Mouse (Mus musculus) lung, embryonic 15.5 days (tissue): ENCODE results near the gene Gm49366. TPM values are rescaled to one million over a fixed set of nuclear protein-coding genes. Genes with fewer than 3 reads are reported as not detected.
A peak's percentile ranks its signal among the peaks of the same experiment; 100 is the strongest.
"Not testable (repeated sequence)": the region's sequence is repeated elsewhere in the genome, so short reads cannot be mapped to it uniquely, and the experiment has no call there.

ENCODE experiments used
- ATAC-seq: fragments of 200-750 bp; cut with Nextera tagmentation; 2 replicates; pipeline ENCODE4 v1.8.0; 2017; ENCODE audit warnings: moderate number of reproducible peaks, borderline replicate concordance; ENCODE audit not compliant: low FRiP score, low TSS enrichment; ENCODE audit errors: extremely low read depth
- H3K27ac ChIP-seq: fragments of 300-500 bp; sonication (generic); 2 replicates; pipeline ENCODE4 v1.5.1; 2015; ENCODE audit warnings: moderate library complexity, mild to moderate bottlenecking, inconsistent platforms
- H3K27me3 ChIP-seq: fragments of 300-500 bp; sonication (generic); 2 replicates; pipeline ENCODE4 v1.6.1; 2015; ENCODE audit warnings: inconsistent platforms
- H3K36me3 ChIP-seq: fragments of 300-500 bp; sonication (generic); 2 replicates; pipeline ENCODE4 v1.6.1; 2015; ENCODE audit warnings: inconsistent platforms
- H3K4me1 ChIP-seq: fragments of 300-500 bp; sonication (generic); 2 replicates; pipeline ENCODE4 v1.6.1; 2015; ENCODE audit warnings: inconsistent platforms
- H3K4me2 ChIP-seq: fragments of 300-500 bp; sonication (generic); 2 replicates; pipeline ENCODE4 v1.6.1; 2015; ENCODE audit warnings: inconsistent platforms, mild to moderate bottlenecking, moderate library complexity
- H3K4me3 ChIP-seq: fragments of 300-500 bp; sonication (generic); 2 replicates; pipeline ENCODE4 v1.5.1; 2015; ENCODE audit warnings: mild to moderate bottlenecking, inconsistent platforms
- H3K9ac ChIP-seq: fragments of 300-500 bp; sonication (generic); 2 replicates; pipeline ENCODE4 v1.6.1; 2015; ENCODE audit warnings: inconsistent platforms
- H3K9me3 ChIP-seq: fragments of 300-500 bp; sonication (generic); 2 replicates; pipeline ENCODE4 v1.6.1; 2016; ENCODE audit warnings: inconsistent platforms
- WGBS: fragments of 180-500 bp; shearing (Covaris S2); methylation state at CpG from one replicate; pipeline ENCODE4 v1.1.7; 2015; 5-methylcytosine and 5-hydroxymethylcytosine counted together
- polyA plus RNA-seq: library from polyadenylated mRNA; unstranded; fragments of >200 nt; fragmentation: Nextera tagmentation; extraction: Ambion mirVana; gene quantifications from 2 replicates; pipeline ENCODE4 v1.2.1, GENCODE M21; 2015

The Gm49366 gene
- polyA plus RNA-seq, 1 experiment from 2014 or later: not detected

- no peaks in the 10 kb centered on the region for H3K9me3 ChIP-seq
- no peak overlapping the region for H3K9ac ChIP-seq
- peak; percentile 57; the same call in 1 of the 2 replicates for ATAC-seq
- 30% methylated on average over 12 of the region's 12 CpGs for WGBS
- peaks cover 25% of the 10 kb centered on the region for H3K4me1 ChIP-seq
- H3K4me3 ChIP-seq: peak overlapping the region; percentile 52
- 0 out of 2 replicates have a peak, but pooled peaks cover 5% of the 10 kb centered on the region for H3K36me3 ChIP-seq
- H3K4me2 ChIP-seq: peak overlapping the region; percentile 64
- H3K27ac ChIP-seq: peak overlapping the region; percentile 63
- H3K27me3 ChIP-seq: no peaks in the 10 kb centered on the region
Observed at GRCm38 (mm10) chr12:84011251-84012040, 27.3 kb upstream of the Gm49366 start.

DNA sequence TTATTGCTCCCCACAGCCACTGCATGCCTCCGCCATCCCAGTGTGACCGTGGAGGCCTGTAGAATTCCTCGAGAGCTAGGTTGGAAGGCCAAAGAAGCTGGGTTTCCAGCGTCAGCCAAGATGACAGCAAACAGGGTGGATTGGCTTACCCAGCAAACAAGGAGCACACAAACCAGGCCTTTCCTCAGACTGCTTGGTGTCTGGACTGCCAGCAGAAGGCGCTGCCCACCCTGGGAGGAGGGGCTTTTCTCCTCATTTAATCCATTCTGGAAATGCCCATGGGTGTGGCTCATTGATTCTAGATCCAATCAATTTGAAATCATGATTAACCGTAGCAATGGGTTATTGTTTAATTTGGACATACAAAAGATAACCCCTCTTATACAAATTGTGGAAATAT lies 25.6 kb upstream of the Gm49366 start:
- no peak for ATAC-seq
- 67% methylated on average over 6 of the region's 6 CpGs for WGBS
- Histone ChIP-seq H3K9me3 (no peaks in the 10 kb centered on the region), H3K4me3 (no peak overlapping the region), H3K36me3 (peaks cover 8% of the 10 kb centered on the region; the same call in 1 of the 2 replicates), H3K4me2 (no peak overlapping the region), H3K27ac (no peak overlapping the region), H3K27me3 (no peaks in the 10 kb centered on the region), H3K9ac (no peak overlapping the region), H3K4me1 (peaks cover 25% of the 10 kb centered on the region)

DNA sequence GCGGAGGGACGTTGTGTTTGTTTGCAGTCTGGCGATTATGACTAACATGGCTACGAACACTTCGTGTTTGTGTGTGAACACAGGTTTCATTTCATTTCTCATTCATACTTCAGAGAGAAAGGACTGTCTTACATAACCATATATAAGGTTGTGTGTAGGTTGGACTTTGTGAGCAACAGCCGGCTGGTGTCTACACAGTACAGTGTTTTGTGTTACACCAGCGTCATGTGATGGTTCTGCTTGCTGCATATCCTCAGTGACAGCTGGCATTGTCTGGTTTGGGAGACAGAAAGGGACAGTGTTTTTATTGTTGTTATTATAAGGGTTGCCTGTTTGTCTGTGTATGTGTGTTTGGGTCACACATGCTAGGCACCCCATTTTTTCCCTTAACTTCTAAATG lies 25.0 kb upstream of the Gm49366 start:
- no peak overlapping the region for H3K9ac ChIP-seq
- H3K4me1 ChIP-seq: peaks cover 20% of the 10 kb centered on the region
- H3K9me3 ChIP-seq: no peaks in the 10 kb centered on the region
- 90% methylated on average over 7 of the region's 7 CpGs for WGBS
- H3K4me3 ChIP-seq: no peak overlapping the region
- ATAC-seq: no peak
- no peak overlapping the region for H3K27ac ChIP-seq
- peaks cover 8% of the 10 kb centered on the region; the same call in 1 of the 2 replicates for H3K36me3 ChIP-seq
- H3K27me3 ChIP-seq: no peaks in the 10 kb centered on the region
- H3K4me2 ChIP-seq: no peak overlapping the region

DNA sequence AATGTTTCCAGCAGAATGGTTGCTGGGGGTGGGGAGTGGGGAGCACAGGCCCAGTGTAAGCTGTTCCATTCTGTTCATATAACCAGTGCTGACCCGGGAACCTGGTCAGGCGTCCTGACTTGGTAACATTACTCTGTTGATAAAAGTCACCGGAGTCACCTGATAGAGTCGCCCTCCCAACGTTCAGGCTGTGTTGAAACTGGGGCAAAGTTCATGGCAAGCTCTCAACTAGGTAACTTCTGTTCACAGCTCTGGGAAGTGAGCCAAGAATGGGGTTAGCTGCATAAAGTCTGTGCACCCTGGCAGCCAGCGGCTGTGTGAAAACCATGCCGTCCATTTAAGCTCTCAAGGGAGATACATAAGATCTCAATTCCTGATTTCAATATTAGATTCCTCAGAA lies 18.2 kb upstream of the Gm49366 start:
- not testable (repeated sequence) for H3K4me1 ChIP-seq, H3K9ac ChIP-seq, H3K4me3 ChIP-seq, H3K36me3 ChIP-seq, H3K4me2 ChIP-seq, H3K9me3 ChIP-seq, H3K27me3 ChIP-seq, H3K27ac ChIP-seq
- ATAC-seq: peak; percentile 69
- 21% methylated on average over 7 of the region's 7 CpGs for WGBS

GRCm38 (mm10) chr12:84022266-84022665 lies 16.5 kb upstream of the Gm49366 start:
- H3K9ac ChIP-seq, H3K4me1 ChIP-seq, H3K4me3 ChIP-seq, H3K9me3 ChIP-seq, ATAC-seq, H3K36me3 ChIP-seq, H3K27ac ChIP-seq, H3K27me3 ChIP-seq, H3K4me2 ChIP-seq: not testable (repeated sequence)
- 90% methylated on average over 4 of the region's 4 CpGs for WGBS

GRCm38 (mm10) chr12:84023052-84023745 lies 15.5 kb upstream of the Gm49366 start:
- H3K36me3 ChIP-seq: no peaks in the 10 kb centered on the region
- H3K9ac ChIP-seq: no peak overlapping the region
- peaks cover 4% of the 10 kb centered on the region; the same call in 1 of the 2 replicates for H3K4me1 ChIP-seq
- no peak for ATAC-seq
- WGBS: 71% methylated on average over 9 of the region's 9 CpGs
- no peaks in the 10 kb centered on the region for H3K9me3 ChIP-seq
- no peak overlapping the region for H3K4me2 ChIP-seq
- H3K27me3 ChIP-seq: no peaks in the 10 kb centered on the region
- H3K4me3 ChIP-seq: no peak overlapping the region
- H3K27ac ChIP-seq: no peak overlapping the region

GRCm38 (mm10) chr12:84025888-84026287 lies 12.8 kb upstream of the Gm49366 start:
- ATAC-seq: no peak
- Histone ChIP-seq H3K4me3 (no peak overlapping the region), H3K36me3 (no peaks in the 10 kb centered on the region), H3K27ac (no peak overlapping the region), H3K4me2 (no peak overlapping the region), H3K9me3 (no peaks in the 10 kb centered on the region), H3K9ac (no peak overlapping the region), H3K4me1 (0 out of 2 replicates have a peak, but pooled peaks cover 10% of the 10 kb centered on the region), H3K27me3 (no peaks in the 10 kb centered on the region)
- WGBS: 84% methylated on average over 7 of the region's 7 CpGs

DNA sequence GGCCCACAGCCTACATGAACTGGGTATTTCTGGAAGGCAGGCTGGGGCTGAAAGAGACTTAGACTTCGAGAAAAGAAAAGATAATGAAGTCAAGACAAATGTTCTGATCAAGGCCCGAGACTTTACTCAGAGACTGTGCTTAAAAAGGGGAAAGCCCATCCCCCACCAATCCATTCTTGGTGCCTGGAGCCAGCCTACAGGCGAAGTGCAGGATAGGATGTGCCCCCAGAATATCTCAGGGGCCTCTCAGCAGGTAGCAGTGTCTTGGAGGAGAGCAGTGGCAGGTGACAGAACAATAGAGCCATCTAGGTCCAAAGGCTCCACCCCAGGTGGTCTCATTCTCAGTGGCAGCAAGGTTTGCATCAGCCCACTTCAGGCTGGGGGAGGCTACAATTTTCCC lies 10.4 kb upstream of the Gm49366 start:
- H3K9me3 ChIP-seq, ATAC-seq, H3K4me1 ChIP-seq, H3K27ac ChIP-seq, H3K9ac ChIP-seq, H3K4me3 ChIP-seq, H3K27me3 ChIP-seq, H3K36me3 ChIP-seq, H3K4me2 ChIP-seq: not testable (repeated sequence)
- WGBS: 66% methylated on average over 3 of the region's 3 CpGs

DNA sequence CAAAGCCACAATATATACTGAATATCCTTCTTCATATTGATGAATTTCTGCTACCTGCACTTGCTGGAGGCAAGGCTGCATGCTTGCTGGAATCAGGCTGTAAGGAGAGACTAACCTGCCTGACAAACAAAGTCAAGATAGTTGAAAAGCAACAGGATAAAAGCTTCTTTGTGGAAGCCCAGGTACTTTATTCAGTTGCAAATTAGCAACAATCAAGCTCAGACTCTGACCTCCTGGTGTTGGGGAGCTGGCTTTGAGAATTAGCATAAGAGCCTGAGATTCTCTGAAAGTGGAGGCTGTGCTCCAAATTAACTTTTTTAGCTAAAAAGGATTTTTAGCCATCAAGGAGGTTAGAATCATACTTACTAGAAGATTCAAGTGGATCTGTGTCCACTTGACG lies 9.7 kb upstream of the Gm49366 start:
- H3K4me3 ChIP-seq, H3K9ac ChIP-seq, H3K9me3 ChIP-seq, ATAC-seq, H3K27me3 ChIP-seq, H3K4me2 ChIP-seq, H3K36me3 ChIP-seq, H3K27ac ChIP-seq, H3K4me1 ChIP-seq: not testable (repeated sequence)
- WGBS: 92% methylated on average over 1 of the region's 1 CpGs

DNA sequence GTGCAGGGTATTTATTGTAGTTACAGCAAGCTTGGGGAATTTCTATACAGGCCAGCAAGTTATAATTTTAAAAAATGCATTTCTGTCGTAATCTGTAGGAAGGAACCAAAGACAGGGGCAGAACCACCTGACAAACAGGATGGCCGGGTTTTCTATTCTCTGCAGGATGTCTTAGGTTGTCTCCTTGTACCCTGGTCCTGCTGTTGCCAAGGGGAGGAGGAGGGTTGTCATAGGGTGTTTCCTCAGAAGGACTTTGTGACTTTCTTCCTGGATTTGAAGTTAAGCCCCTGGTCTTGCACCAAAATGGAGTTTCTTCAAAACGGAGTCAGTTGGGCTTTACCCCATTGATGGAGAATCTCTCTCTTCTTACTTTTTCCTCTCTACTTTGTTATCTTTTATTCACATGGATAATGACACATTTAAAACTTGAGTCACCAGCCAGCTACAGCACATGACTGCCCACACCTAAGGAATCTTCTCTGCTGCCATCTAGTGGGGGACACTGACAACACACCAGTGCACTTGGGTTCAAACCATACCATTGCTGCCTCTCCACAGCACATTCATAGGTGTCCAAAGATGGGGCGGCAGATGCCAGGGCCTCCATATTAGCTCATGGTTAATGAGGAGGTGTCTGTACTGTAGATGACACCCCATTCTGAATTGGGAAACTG lies 7.9 kb upstream of the Gm49366 start:
- H3K4me1 ChIP-seq: 0 out of 2 replicates have a peak, but pooled peaks cover 10% of the 10 kb centered on the region
- no peaks in the 10 kb centered on the region for H3K27me3 ChIP-seq
- H3K9me3 ChIP-seq: no peaks in the 10 kb centered on the region
- H3K4me2 ChIP-seq: no peak overlapping the region
- ATAC-seq: peak; percentile 69; the same call in 1 of the 2 replicates
- no peaks in the 10 kb centered on the region for H3K36me3 ChIP-seq
- no peak overlapping the region for H3K27ac ChIP-seq
- no peak overlapping the region for H3K9ac ChIP-seq
- WGBS: 58% methylated on average over 4 of the region's 4 CpGs
- no peak overlapping the region for H3K4me3 ChIP-seq

GRCm38 (mm10) chr12:84032854-84033253 lies 5.9 kb upstream of the Gm49366 start:
- WGBS: 80% methylated on average over 4 of the region's 4 CpGs
- Histone ChIP-seq H3K36me3 (no peaks in the 10 kb centered on the region), H3K9ac (no peak overlapping the region), H3K27ac (no peak overlapping the region), H3K4me3 (no peak overlapping the region), H3K27me3 (no peaks in the 10 kb centered on the region; the same call in 1 of the 2 replicates), H3K4me1 (0 out of 2 replicates have a peak, but pooled peaks cover 10% of the 10 kb centered on the region), H3K9me3 (no peaks in the 10 kb centered on the region), H3K4me2 (no peak overlapping the region)
- no peak for ATAC-seq

DNA sequence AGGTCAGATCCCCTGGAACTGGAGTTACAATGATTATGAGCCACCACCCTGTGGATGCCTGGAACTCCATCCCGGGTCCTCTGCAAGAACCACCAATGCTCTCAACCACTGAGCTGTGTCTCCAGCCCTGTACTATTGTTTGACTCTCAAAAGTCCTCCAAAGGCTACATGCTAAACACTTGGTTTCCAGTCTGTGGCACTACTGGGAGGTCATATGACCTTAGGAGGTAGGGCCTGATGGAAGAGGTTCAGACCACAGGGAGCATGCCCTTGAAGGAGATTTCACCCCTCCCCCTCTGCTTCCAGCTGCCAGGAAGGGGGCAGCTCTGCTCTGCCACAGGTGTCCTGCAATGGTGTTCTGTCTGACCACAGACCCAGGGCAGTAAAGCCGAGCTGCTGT lies 5.4 kb upstream of the Gm49366 start:
- H3K9ac ChIP-seq, ATAC-seq, H3K9me3 ChIP-seq, H3K4me2 ChIP-seq, H3K36me3 ChIP-seq, H3K27ac ChIP-seq, H3K27me3 ChIP-seq, H3K4me3 ChIP-seq: not testable (repeated sequence)
- 70% methylated on average over 2 of the region's 2 CpGs for WGBS
- 0 out of 2 replicates have a peak, but pooled peaks cover 12% of the 10 kb centered on the region for H3K4me1 ChIP-seq
